Mouse (Mus musculus) right cerebral cortex, postnatal 14 days (tissue): ENCODE results near the gene Icmt.

ENCODE experiments used
- DNase-seq: peaks from one replicate; pipeline ENCODE4 v3.0.0; 2022

Gene Icmt

GRCm38 (mm10) chr4:152304685-152305084 lies 7.7 kb downstream of the Icmt start:
- DNase-seq: no peak

DNA sequence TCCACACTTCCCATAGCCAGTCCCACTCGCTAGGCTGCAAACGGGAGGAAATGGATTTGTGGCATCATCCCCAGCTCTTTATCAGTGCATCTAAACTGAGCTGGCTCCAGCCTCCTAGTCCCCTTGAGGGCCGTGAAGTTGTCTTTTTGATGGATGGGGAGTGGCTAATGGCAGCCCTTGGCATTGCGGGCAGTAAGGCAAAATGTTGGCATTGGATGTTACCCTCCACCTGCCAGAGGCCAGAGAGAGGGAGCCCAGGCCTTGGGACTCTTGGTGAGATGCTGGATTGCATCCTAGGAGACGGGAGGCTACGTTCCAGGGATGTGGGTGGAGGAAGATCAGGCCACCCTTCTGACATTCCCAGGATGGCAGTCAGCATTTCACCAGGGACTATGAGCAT lies 9.0 kb downstream of the Icmt start:
- DNase-seq: no peak

- DNase-seq: no peak
Measured at GRCm38 (mm10) chr4:152307542-152307941, 10.5 kb downstream of the Icmt start.

- no peak for DNase-seq
Measured at GRCm38 (mm10) chr4:152312186-152312585, 15.2 kb downstream of the Icmt start.

DNA sequence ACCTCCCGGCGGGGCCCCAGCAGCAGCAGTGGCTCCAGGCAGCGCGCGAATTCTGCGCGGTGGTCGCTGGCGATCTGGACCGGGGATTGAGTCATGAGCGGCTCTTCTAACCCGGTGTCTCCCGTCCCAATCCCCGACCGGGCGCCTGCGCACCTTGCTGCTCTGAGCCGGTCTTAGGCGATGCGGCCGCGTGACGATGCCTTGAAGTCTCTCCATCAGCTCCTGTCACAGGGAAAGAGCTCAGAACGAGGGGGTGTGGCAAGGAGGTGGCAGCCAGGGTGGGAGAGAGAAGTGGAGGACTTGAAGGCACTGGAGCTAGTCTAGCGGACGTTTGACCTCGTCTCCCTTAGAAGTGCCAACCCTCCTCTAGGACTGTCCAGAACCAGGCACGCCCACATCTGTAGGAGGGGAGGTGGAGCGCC lies 16.2 kb downstream of the Icmt start:
- DNase-seq: no peak

GRCm38 (mm10) chr4:152313934-152314333 lies 16.9 kb downstream of the Icmt start:
- peak; percentile 69 for DNase-seq

DNA sequence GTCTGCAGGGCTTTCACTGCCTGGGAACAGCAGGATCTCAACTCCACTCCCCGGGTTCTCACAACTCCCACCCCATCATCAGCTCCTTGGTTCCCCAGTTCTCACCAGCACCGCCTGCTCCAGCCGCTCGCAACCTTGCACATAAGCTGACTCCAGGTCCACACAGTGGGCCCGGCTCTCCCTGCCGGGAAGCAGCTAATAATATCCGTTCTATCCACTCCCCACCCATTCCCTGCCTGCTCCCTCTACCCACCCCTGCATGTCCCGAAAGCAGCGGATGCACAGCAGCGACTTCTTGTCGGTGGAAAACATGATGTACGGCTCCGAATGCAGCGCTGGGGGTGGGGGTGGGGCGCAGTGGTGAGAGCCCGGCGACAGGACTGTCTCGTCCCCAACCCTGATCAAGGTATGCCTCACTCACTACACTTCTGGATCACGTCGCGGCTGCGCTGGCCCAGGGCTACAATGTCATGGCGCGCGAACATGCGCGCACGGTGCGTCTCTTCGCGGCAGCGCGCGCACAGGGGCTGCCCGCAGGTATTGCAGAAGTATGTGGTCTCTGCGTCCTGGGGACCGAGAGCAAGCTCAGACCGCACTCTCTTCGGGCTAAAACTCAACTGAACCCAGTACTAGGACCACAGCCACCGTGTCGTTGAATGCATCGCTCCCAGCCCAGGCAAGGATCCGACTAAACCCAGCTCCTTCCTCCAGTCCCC lies 18.6 kb downstream of the Icmt start:
- peak; percentile 24 for DNase-seq

DNA sequence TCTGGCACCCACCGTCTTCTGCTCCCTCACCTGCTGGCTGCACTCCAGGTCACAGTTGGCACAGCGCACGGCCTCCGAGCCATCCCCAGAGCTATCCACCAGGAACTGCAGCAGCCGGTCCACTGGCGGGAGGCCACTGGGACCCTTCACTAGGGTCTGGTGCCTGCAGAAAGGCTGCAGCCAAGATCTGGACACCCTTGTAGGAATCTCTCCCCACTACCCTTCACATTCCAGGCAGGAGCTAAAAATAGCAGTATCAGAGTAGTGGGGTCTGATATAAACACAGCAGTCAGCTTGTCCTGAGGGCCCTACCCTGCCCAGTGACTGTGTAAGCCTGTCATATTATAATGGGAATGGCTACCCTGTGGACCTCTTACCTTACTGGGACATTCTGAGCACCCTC lies 20.6 kb downstream of the Icmt start:
- no peak for DNase-seq

DNA sequence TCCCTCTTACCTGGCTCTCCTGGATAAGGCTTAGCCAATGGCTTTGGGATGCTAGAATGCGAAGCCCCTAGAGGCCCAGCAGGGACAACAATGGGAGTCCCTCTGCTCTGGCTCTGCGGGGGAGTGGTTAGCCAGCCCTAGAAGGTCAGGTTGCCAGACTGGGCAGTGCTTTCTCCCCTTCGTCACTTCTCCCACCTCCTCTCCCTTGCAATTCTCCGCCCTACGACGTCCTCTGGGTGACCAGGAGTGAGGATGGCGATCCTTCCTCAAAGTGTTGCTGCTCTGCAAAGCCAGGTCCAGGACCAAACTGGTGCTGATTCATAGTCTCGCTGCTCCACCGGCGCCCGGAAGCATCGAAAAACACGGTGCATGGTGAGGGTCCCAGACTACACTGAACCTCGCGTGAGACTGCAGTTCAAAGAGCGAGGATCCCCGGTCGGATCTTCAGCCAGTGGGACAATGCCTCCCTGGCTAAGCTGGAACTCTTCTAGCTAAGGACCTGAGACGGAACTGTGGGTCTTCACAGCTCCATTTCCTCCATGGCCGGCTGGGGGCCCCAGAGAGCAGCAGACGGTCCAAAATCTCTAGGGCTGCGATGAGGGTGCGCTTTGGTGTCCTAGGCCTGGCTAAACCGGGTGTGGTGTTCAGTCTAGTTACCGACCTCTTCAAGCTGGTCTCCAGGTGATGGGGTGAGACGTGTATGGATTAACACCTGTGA lies 21.6 kb downstream of the Icmt start, which contains the start of gene Rnf207:
Rnf207 (minus strand) TSS at position 477 of the 718 bp plus-strand sequence.
- DNase-seq: peak; percentile 60

GRCm38 (mm10) chr4:152321464-152321863 lies 24.4 kb downstream of the Icmt start:
- no peak for DNase-seq

- DNase-seq: no peak
Measured at GRCm38 (mm10) chr4:152324641-152325562, 27.9 kb downstream of the Icmt start.

DNA sequence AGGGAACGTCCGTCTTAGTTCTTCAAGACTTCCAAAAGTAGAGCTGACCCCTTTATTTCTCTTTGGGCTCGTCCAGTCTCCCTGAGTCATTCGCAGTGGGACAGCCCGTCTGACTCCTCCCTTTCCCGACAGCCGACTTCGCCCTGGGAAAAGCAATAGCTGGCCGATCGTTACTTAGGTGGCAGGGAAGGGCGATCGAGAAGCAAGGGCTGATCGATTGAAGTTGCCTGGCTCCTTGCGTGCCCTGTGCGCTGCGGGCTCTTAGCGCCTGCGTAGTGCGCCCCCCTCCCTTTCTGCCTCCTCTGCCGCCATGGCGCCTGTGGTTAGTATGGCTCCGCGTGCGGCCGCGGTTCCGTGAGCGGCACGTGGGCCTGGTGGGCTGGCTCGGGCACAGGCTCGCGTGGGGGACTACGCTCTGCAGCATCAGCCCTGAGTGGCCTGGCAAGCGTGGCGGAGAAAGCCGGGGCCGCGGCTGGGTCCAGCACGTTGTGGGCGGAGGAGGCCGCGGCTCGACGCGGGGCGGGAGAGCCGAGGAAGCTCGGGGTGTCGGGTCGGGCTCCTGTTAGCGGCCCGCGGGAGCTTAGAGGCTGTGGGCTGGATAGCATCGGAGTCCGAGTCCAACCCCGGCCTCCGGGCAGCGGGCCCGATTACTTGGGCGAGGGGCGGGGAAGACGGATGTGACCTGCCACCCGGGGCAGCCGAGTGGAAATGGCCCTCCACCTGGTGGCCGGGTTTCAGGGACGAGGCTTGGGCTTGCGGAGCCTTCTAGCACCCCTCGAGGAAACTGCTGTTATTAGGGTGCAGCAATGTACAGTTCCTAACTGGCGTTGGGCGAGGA lies 28.8 kb downstream of the Icmt start, which contains the start of gene Rpl22:
Rpl22 (plus strand) TSS at position 169 of the 838 bp plus-strand sequence.
- peak; percentile 89 for DNase-seq

GRCm38 (mm10) chr4:152326543-152326942 lies 29.5 kb downstream of the Icmt start:
- no peak for DNase-seq

GRCm38 (mm10) chr4:152328691-152329090 lies 31.7 kb downstream of the Icmt start:
- peak; percentile 64 for DNase-seq

DNA sequence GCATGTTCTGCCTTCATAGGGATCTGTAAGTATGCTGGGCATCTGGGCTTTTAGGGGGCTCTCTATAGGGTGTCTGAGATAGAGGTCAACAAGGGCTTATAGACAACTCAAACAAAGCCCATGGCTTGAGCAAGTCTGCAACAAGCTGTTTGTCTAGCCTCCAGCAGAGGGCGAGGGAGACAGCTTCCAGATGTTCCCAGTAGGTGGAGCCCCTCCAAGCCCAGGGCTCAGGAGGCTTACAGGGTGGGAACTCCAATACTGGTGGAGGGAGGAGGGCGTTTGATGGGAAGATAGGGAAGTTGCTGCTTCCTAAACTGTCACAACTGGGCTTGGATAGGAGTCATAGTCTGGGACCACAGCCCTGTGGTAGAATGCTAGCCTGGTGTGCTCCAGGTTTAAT lies 35.9 kb downstream of the Icmt start:
- peak; percentile 78 for DNase-seq

DNA sequence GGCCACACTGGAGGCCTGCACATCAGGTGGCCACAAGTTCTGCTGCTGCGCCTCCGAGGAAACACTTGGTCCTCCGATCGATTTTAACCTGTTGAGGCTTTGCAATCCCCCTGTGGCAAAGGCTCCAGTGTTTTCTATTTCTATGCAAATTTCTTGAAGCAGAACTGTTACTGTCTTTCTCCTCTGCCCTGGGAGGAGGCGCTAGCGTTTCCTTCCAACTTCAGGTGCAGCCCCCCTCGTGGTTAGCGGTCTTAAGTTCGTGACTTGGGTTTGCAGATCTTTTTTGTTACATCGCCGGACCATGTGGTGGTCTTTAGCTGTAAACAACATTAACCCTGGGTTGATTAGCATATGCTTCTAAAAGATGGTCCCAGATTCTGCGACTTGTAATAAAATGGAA lies 36.6 kb downstream of the Icmt start:
- DNase-seq: no peak

- DNase-seq: no peak
Measured at GRCm38 (mm10) chr4:152337772-152338171, 40.7 kb downstream of the Icmt start.

- peak; percentile 77 for DNase-seq
Measured at GRCm38 (mm10) chr4:152338419-152339292, 41.6 kb downstream of the Icmt start, which contains the start of gene Chd5. Gene Chd5, plus strand, starts transcription at chr4:152338651.

DNA sequence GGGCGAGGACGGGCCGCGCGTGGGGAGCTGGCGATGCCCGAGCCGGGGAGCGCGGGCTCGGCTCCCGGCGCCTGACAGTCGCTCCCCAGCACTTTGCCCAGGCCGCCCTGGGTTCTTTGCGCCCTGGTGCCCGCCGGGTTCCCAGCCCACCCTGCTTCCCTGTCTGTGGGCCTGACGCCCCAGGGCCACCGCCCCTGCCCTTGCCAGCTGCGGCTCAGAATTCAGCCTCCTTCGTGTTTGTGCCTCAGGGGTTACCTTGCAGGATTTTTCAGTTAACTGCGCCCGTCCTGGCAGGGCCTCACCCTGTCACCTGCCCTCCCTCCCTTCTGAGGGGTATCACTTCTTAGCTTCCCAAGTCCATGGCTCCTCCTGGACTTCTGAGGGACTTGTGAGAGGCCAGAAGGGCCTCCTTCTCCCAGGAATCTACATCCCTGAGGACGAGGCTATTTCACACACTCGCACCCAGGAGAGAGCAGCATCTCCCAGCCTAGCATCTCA lies 42.3 kb downstream of the Icmt start:
- DNase-seq: peak; percentile 29

GRCm38 (mm10) chr4:152340584-152341284 lies 43.7 kb downstream of the Icmt start:
- no peak for DNase-seq
